Comparison of ENCODE assay signal across 30 mouse cellular contexts in genomic region chr1:151660883-151661282, GRCm38 (mm10).
DNase-seq lines count a peak whose midpoint lies in the region; ATAC-seq and TF ChIP-seq lines count a peak whose summit lies in the region.
"Had no signal": no experiment of that assay in that cellular context is flagged by ENCODE, and none has a peak within 500 bp of the region (broad histone marks: within the 10 kb centered on the region; RNA-seq: fewer than 3 reads in every experiment).

No protein-coding gene starts in this region.

- WGBS in kidney, adult 2 months, result 90% methylated on average over 6 of the region's 6 CpGs

- TF ChIP-seq POLR2A in bone marrow macrophage, adult 2 months (IDR thresholded peaks at IDR 0.05; ENCODE audit: borderline replicate concordance, low read depth, low read length), result no peak
- TF ChIP-seq POLR2A in kidney, adult 2 months (IDR thresholded peaks at IDR 0.05; ENCODE audit: low read depth, low read length), result no peak

- peaks cover 50% of the 10 kb centered on the region for H3K4me1 ChIP-seq in bone marrow macrophage, adult 2 months (ENCODE audit: control insufficient read depth, insufficient read depth, low read length)
- peaks cover 6% of the 10 kb centered on the region for H3K4me1 ChIP-seq in kidney, adult 2 months (ENCODE audit: control insufficient read depth, insufficient read depth, low read length)
- H3K4me1 ChIP-seq: limb, embryonic 13.5 days; neural tube, embryonic 15.5 days had no signal

- no peaks in the 10 kb centered on the region for H3K36me3 ChIP-seq in kidney, adult 2 months (ENCODE audit: control insufficient read depth, insufficient read depth, low read length)
- H3K36me3 ChIP-seq: embryonic facial prominence, embryonic 13.5 days; forebrain, embryonic 10.5 days; forebrain, embryonic 15.5 days; heart, embryonic 10.5 days; hindbrain, embryonic 13.5 days; kidney, embryonic 15.5 days; limb, embryonic 13.5 days; lung, embryonic 15.5 days; neural tube, embryonic 15.5 days had no signal

- H3K27ac ChIP-seq in bone marrow macrophage, adult 2 months (ENCODE audit: insufficient read depth, low read depth, low read length), result peak overlapping the region; percentile 44; the same call in 1 of the 2 replicates
- H3K27ac ChIP-seq in kidney, adult 2 months (ENCODE audit: insufficient read depth, low read depth, low read length), result no peak overlapping the region
- H3K27ac ChIP-seq: embryonic facial prominence, embryonic 13.5 days; forebrain, embryonic 10.5 days; forebrain, embryonic 15.5 days; heart, embryonic 10.5 days; hindbrain, embryonic 13.5 days; kidney, embryonic 15.5 days; layer of hippocampus, adult 2 months; limb, embryonic 13.5 days; lung, embryonic 15.5 days; neural tube, embryonic 15.5 days had no signal

- DNase-seq in 3T3-L1 (ENCODE audit: low read depth, low spot score), result peak; percentile 47
- DNase-seq in CD4-positive, CD25-positive, alpha-beta regulatory T cell, adult 2 months (ENCODE audit: low read depth, low spot score), result peak; percentile 35
- DNase-seq in frontal cortex, adult 2 months (ENCODE audit: extremely low spot score in 1 of 2, low spot score in 1 of 2), result no peak
- DNase-seq in kidney, adult 2 months, result no peak
- DNase-seq in cerebellum, postnatal 36 days, result no peak
- DNase-seq: adrenal gland, postnatal 25 days; cerebellum, adult 2 months; cerebellum, postnatal 25 days; embryo, embryonic 11 days; heart, postnatal 36 days; kidney, adult 11 months; kidney, postnatal 36 days; lung, postnatal 36 days; midbrain, embryonic 14.5 days; right cerebral cortex, adult 18-20 months; right cerebral cortex, postnatal 4 days; thymus, adult 2 months; thymus, postnatal 36 days had no signal

- peak; percentile 56 for ATAC-seq in megakaryocyte, adult 5-6 weeks (ENCODE audit: poor library complexity, severe bottlenecking)
- ATAC-seq: forebrain, embryonic 15.5 days had no signal

- no peak overlapping the region for H3K4me3 ChIP-seq in bone marrow macrophage, adult 2 months (ENCODE audit: insufficient read depth, low read length)
- no peak overlapping the region for H3K4me3 ChIP-seq in kidney, adult 2 months (ENCODE audit: insufficient read depth, low read depth, low read length)
- H3K4me3 ChIP-seq: embryonic facial prominence, embryonic 13.5 days; forebrain, embryonic 10.5 days; forebrain, embryonic 15.5 days; heart, embryonic 10.5 days; hindbrain, embryonic 13.5 days; kidney, embryonic 15.5 days; layer of hippocampus, adult 2 months; limb, embryonic 13.5 days; lung, embryonic 15.5 days; neural tube, embryonic 15.5 days had no signal

- TF ChIP-seq CTCF in bone marrow macrophage, adult 2 months (IDR thresholded peaks at IDR 0.05; ENCODE audit: low read depth, low read length), result no peak
- TF ChIP-seq CTCF in kidney, adult 2 months (conservative IDR thresholded peaks at IDR 0.05; ENCODE audit: insufficient read depth, insufficient read length, low read depth, low read length), result no peak

- H3K27me3 ChIP-seq in kidney, adult 2 months (replicated peaks; ENCODE audit: control insufficient read depth, insufficient read depth, low read length), result no peaks in the 10 kb centered on the region; the same call in 1 of the 2 replicates
- H3K27me3 ChIP-seq: embryonic facial prominence, embryonic 13.5 days; forebrain, embryonic 15.5 days; hindbrain, embryonic 13.5 days; kidney, embryonic 15.5 days; limb, embryonic 13.5 days; lung, embryonic 15.5 days; neural tube, embryonic 15.5 days had no signal

Comparison
In these comparisons a context has a peak if more than half of its experiments do, and no peak if none do; other contexts are left out.
1. DNase-seq: peak in 3T3-L1 (single experiment) and CD4-positive, CD25-positive, alpha-beta regulatory T cell, adult 2 months (single experiment); none in frontal cortex, adult 2 months (0 of 2), kidney, adult 2 months (single experiment) and cerebellum, postnatal 36 days (0 of 2).